Mouse (Mus musculus): ENCODE measurements around the gene Cdk10.
"Not testable (repeated sequence)": the region's sequence is repeated elsewhere in the genome, so short reads cannot be mapped to it uniquely, and the experiment has no call there.

The Cdk10 gene

GRCm38 (mm10) chr8:123233300-123233699, 8.7 kb downstream of the Cdk10 start:
- DNase-seq (ENCODE audit: low read depth) = no peak

GRCm38 (mm10) chr8:123233760-123234159, 9.1 kb downstream of the Cdk10 start:
- DNase-seq (ENCODE audit: low read depth) = no peak

- DNase-seq (ENCODE audit: low read depth) = peak; percentile 30
These were observed 10.4 kb downstream of the Cdk10 start for GRCm38 (mm10) chr8:123234918-123235519.

GRCm38 (mm10) chr8:123235520-123236497, 11.2 kb downstream of the Cdk10 start, which contains the start of gene Spata2l:
TSS of gene Spata2l (minus strand) at chr8:123236233.
- DNase-seq (ENCODE audit: low read depth) = peak; percentile 88

- no peak for DNase-seq (ENCODE audit: low read depth)
These were observed 14.8 kb downstream of the Cdk10 start for GRCm38 (mm10) chr8:123239398-123239797.

GRCm38 (mm10) chr8:123242107-123242923, 17.7 kb downstream of the Cdk10 start:
- no peak for DNase-seq (ENCODE audit: low read depth)

GRCm38 (mm10) chr8:123243053-123243452, 18.4 kb downstream of the Cdk10 start:
- peak; percentile 17 for DNase-seq (ENCODE audit: low read depth)

- no peak for DNase-seq (ENCODE audit: low read depth)
These were observed 19.7 kb downstream of the Cdk10 start for GRCm38 (mm10) chr8:123244382-123244781.

GRCm38 (mm10) chr8:123245543-123245942, 20.9 kb downstream of the Cdk10 start:
- no peak for DNase-seq (ENCODE audit: low read depth)

GRCm38 (mm10) chr8:123247748-123248147, 23.1 kb downstream of the Cdk10 start:
- DNase-seq (ENCODE audit: low read depth) = no peak

- DNase-seq (ENCODE audit: low read depth) = no peak
These were observed 24.0 kb downstream of the Cdk10 start for GRCm38 (mm10) chr8:123248596-123248995.

GRCm38 (mm10) chr8:123250940-123251339, 26.3 kb downstream of the Cdk10 start:
- no peak for DNase-seq (ENCODE audit: low read depth)

GRCm38 (mm10) chr8:123252925-123253324, 28.3 kb downstream of the Cdk10 start:
- DNase-seq (ENCODE audit: low read depth) = peak; percentile 22

GRCm38 (mm10) chr8:123253451-123254098, 28.9 kb downstream of the Cdk10 start:
- DNase-seq (ENCODE audit: low read depth) = no peak

- peak; percentile 91 for DNase-seq (ENCODE audit: low read depth)
These were observed 29.6 kb downstream of the Cdk10 start, which contains the start of the genes Zfp276 and Vps9d1 for GRCm38 (mm10) chr8:123254099-123254885. TSS of gene Zfp276 (plus strand) at chr8:123254195. TSS of gene Vps9d1 (minus strand) at chr8:123254348.

GRCm38 (mm10) chr8:123255170-123255569, 30.5 kb downstream of the Cdk10 start:
- DNase-seq (ENCODE audit: low read depth) = peak; percentile 21

- DNase-seq (ENCODE audit: low read depth) = no peak
These were observed 32.5 kb downstream of the Cdk10 start for GRCm38 (mm10) chr8:123257114-123257513.

- DNase-seq (ENCODE audit: low read depth) = not testable (repeated sequence)
These were observed 33.0 kb downstream of the Cdk10 start for GRCm38 (mm10) chr8:123257593-123257992.

GRCm38 (mm10) chr8:123267926-123268656, 43.4 kb downstream of the Cdk10 start:
- no peak for DNase-seq (ENCODE audit: low read depth)

GRCm38 (mm10) chr8:123271147-123271546, 46.5 kb downstream of the Cdk10 start:
- DNase-seq (ENCODE audit: low read depth) = no peak

Measured in NIH3T3 (cell line).